Mouse (Mus musculus): Measurements from ENCODE around the gene Lix1.

- no peak for TF ChIP-seq CTCF (IDR thresholded peaks at IDR 0.05; ENCODE audit: low read depth, low read length)
- no peak for TF ChIP-seq POLR2A (IDR thresholded peaks at IDR 0.05; ENCODE audit: borderline replicate concordance, low read depth, low read length)
Observed at GRCm38 (mm10) chr17:17496730-17497129, 94.3 kb downstream of the Lix1 start.
